Mouse (Mus musculus) CH12.LX (cell line): Measurements from ENCODE around the gene Aqp11. TPM values are rescaled to one million over a fixed set of nuclear protein-coding genes. Genes with fewer than 3 reads are reported as not detected.
A peak's percentile ranks its signal among the peaks of the same experiment; 100 is the strongest.

Experiments
- DNase-seq: peaks from one replicate; pipeline ENCODE4 v3.0.0-alpha.2; 2013; ENCODE audit errors: extremely low read depth
- H3K27ac ChIP-seq: 2 replicates; pipeline ENCODE4 v1.5.1; 2012; ENCODE audit warnings: low read depth, mild to moderate bottlenecking, control low read depth, moderate library complexity; ENCODE audit not compliant: insufficient read depth
- H3K27me3 ChIP-seq: replicated peaks from 2 replicates; pipeline ENCODE3; 2012; ENCODE audit warnings: inconsistent platforms
- H3K36me3 ChIP-seq, 2 experiments: replicated peaks in 1 of 2; 2 replicates each; pipeline versions ENCODE3 to v1.6.1; 2012; ENCODE audit warnings: inconsistent platforms in 1 of 2, low read length in 1 of 2, mild to moderate bottlenecking in 1 of 2, mixed read lengths in 1 of 2, moderate library complexity in 1 of 2; ENCODE audit not compliant: control insufficient read depth in 1 of 2, insufficient read depth in 1 of 2
- H3K4me1 ChIP-seq, 2 experiments: 2 replicates each; pipeline ENCODE4 v1.6.1; 2012; ENCODE audit warnings: inconsistent platforms in 1 of 2, moderate library complexity in 1 of 2; ENCODE audit not compliant: insufficient read depth in 2 of 2, control insufficient read depth in 1 of 2
- H3K4me2 ChIP-seq: 2 replicates; pipeline ENCODE4 v1.6.1; 2012; ENCODE audit warnings: low read depth, mild to moderate bottlenecking, control low read depth; ENCODE audit not compliant: poor library complexity, insufficient read depth, severe bottlenecking
- H3K4me3 ChIP-seq, 3 experiments: fragments of 150-350 bp in 1 of 3; sonication (generic) in 1 of 3; replicated peaks in 1 of 3; 2 replicates each; pipeline versions ENCODE3 to v1.5.1; 2011 to 2012; ENCODE audit warnings: low read depth in 2 of 3, low read length in 2 of 3, mild to moderate bottlenecking in 2 of 3, moderate library complexity in 2 of 3, control low read depth in 1 of 3, improper control_type of control experiment in 1 of 3, inconsistent platforms in 1 of 3, mixed read lengths in 1 of 3; ENCODE audit not compliant: poor library complexity in 1 of 3
- H3K79me2 ChIP-seq: replicated peaks from 2 replicates; pipeline ENCODE4 v1.6.1; 2012; ENCODE audit warnings: mild to moderate bottlenecking, moderate library complexity; ENCODE audit not compliant: control insufficient read depth, poor library complexity, insufficient read depth, severe bottlenecking; ENCODE audit errors: extremely low read depth
- H3K9ac ChIP-seq: 2 replicates; pipeline ENCODE4 v1.6.1; 2012; ENCODE audit warnings: low read depth, mild to moderate bottlenecking, control low read depth, moderate library complexity; ENCODE audit not compliant: insufficient read depth
- H3K9me3 ChIP-seq: replicated peaks from 2 replicates; pipeline ENCODE3; 2012; ENCODE audit warnings: low read length, inconsistent platforms, mixed read lengths
- CTCF ChIP-seq, 2 experiments: IDR thresholded peaks in 1 of 2; conservative IDR thresholded peaks in 1 of 2; 2 replicates each; pipeline ENCODE4 v1.5.1; 2011 to 2012; ENCODE audit warnings: low read depth in 2 of 2, low read length in 2 of 2, improper control_type of control experiment in 1 of 2, inconsistent platforms in 1 of 2, mild to moderate bottlenecking in 1 of 2, moderate library complexity in 1 of 2
- ELF1 ChIP-seq: IDR thresholded peaks from 2 replicates; pipeline ENCODE4 v1.6.1; 2014; ENCODE audit warnings: low read depth, mild to moderate bottlenecking, inconsistent platforms, low read length, improper control_type of control experiment
- EP300 ChIP-seq: IDR thresholded peaks from 2 replicates; pipeline ENCODE4 v1.6.1; 2011; ENCODE audit warnings: low read length, improper control_type of control experiment
- GABPA ChIP-seq: IDR thresholded peaks from 2 replicates; pipeline ENCODE4 v1.6.1; 2012; ENCODE audit warnings: low read depth, low read length, improper control_type of control experiment, inconsistent platforms; ENCODE audit not compliant: insufficient replicate concordance
- HCFC1 ChIP-seq: IDR thresholded peaks from 2 replicates; pipeline ENCODE4 v1.6.1; 2012; ENCODE audit warnings: low read depth, mild to moderate bottlenecking, inconsistent platforms, low read length, improper control_type of control experiment
- IRF4 ChIP-seq: IDR thresholded peaks from 2 replicates; pipeline ENCODE4 v1.6.1; 2014; ENCODE audit warnings: low read depth, mild to moderate bottlenecking, inconsistent platforms, low read length, improper control_type of control experiment
- JUN ChIP-seq: IDR thresholded peaks from 2 replicates; pipeline ENCODE4 v1.6.1; 2011; ENCODE audit warnings: low read depth, mild to moderate bottlenecking, low read length, improper control_type of control experiment, moderate library complexity; ENCODE audit not compliant: insufficient read depth
- KAT2A ChIP-seq: IDR thresholded peaks from 2 replicates; pipeline ENCODE4 v1.6.1; 2012; ENCODE audit warnings: low read length, improper control_type of control experiment, inconsistent platforms; ENCODE audit not compliant: insufficient replicate concordance
- MAX ChIP-seq: IDR thresholded peaks from 2 replicates; pipeline ENCODE4 v1.6.1; 2011; ENCODE audit warnings: low read length, improper control_type of control experiment
- MAZ ChIP-seq: IDR thresholded peaks from 2 replicates; pipeline ENCODE4 v1.6.1; 2012; ENCODE audit warnings: low read depth, mild to moderate bottlenecking, inconsistent platforms, low read length, improper control_type of control experiment, moderate library complexity
- MXI1 ChIP-seq: IDR thresholded peaks from 2 replicates; pipeline ENCODE4 v1.6.1; 2011; ENCODE audit warnings: mild to moderate bottlenecking, low read depth, low read length, improper control_type of control experiment
- MYC ChIP-seq: IDR thresholded peaks from 2 replicates; pipeline ENCODE4 v1.6.1; 2011; ENCODE audit warnings: low read depth, mild to moderate bottlenecking, improper control_type of control experiment, low read length
- NELFE ChIP-seq: IDR thresholded peaks from 2 replicates; pipeline ENCODE4 v1.6.1; 2011; ENCODE audit warnings: low read depth, low read length, improper control_type of control experiment
- NRF1 ChIP-seq: IDR thresholded peaks from 2 replicates; pipeline ENCODE4 v1.6.1; 2014; ENCODE audit warnings: low read depth, mild to moderate bottlenecking, inconsistent platforms, low read length, improper control_type of control experiment, moderate library complexity
- POLR2A ChIP-seq: IDR thresholded peaks from 2 replicates; pipeline ENCODE4 v1.6.1; 2011; ENCODE audit warnings: low read depth, mild to moderate bottlenecking, improper control_type of control experiment, low read length
- POLR2AphosphoS2 ChIP-seq: IDR thresholded peaks from 2 replicates; pipeline ENCODE4 v1.6.1; 2011; ENCODE audit warnings: low read depth, low read length, improper control_type of control experiment
- RAD21 ChIP-seq: IDR thresholded peaks from 2 replicates; pipeline ENCODE4 v1.6.1; 2011; ENCODE audit warnings: low read depth, mild to moderate bottlenecking, low read length, improper control_type of control experiment, moderate library complexity
- RCOR1 ChIP-seq: conservative IDR thresholded peaks from 2 replicates; pipeline ENCODE4 v1.6.1; 2012; ENCODE audit warnings: low read depth, mild to moderate bottlenecking, inconsistent platforms, low read length, improper control_type of control experiment
- SIN3A ChIP-seq: IDR thresholded peaks from 2 replicates; pipeline ENCODE4 v1.6.1; 2012; ENCODE audit warnings: low read length, improper control_type of control experiment, inconsistent platforms
- SMC3 ChIP-seq: IDR thresholded peaks from 2 replicates; pipeline ENCODE4 v1.6.1; 2011; ENCODE audit warnings: low read depth, low read length, improper control_type of control experiment
- TCF12 ChIP-seq: IDR thresholded peaks from 2 replicates; pipeline ENCODE4 v1.6.1; 2014; ENCODE audit warnings: low read depth, mild to moderate bottlenecking, inconsistent platforms, low read length, improper control_type of control experiment
- UBTF ChIP-seq: IDR thresholded peaks from 2 replicates; pipeline ENCODE4 v1.6.1; 2012; ENCODE audit warnings: low read depth, mild to moderate bottlenecking, inconsistent platforms, low read length, improper control_type of control experiment, moderate library complexity
- ZC3H11A ChIP-seq: IDR thresholded peaks from 2 replicates; pipeline ENCODE4 v1.6.1; 2012; ENCODE audit warnings: low read depth, mild to moderate bottlenecking, inconsistent platforms, low read length, improper control_type of control experiment
- ZKSCAN1 ChIP-seq: IDR thresholded peaks from 2 replicates; pipeline ENCODE4 v1.6.1; 2012; ENCODE audit warnings: low read depth, inconsistent platforms, low read length, improper control_type of control experiment, borderline replicate concordance
- ZMIZ1 ChIP-seq: IDR thresholded peaks from 2 replicates; pipeline ENCODE4 v1.6.1; 2012; ENCODE audit warnings: low read depth, mild to moderate bottlenecking, inconsistent platforms, low read length, improper control_type of control experiment
- dilution Hi-C: fragments of 300-500 bp; cut with MboI; formaldehyde crosslinking; loops from 2 replicates; pipeline ENCODE4 v1.14.3; 2020; ENCODE audit warnings: low sequenced_read_pairs; ENCODE audit not compliant: extremely low pct_unique_long_range_greater_than_20kb, extremely low pct_ligation_motif_present
- in situ Hi-C: fragments of 300-500 bp; cut with MboI; formaldehyde crosslinking; loops from 3 replicates; pipeline ENCODE4 v1.14.3; 2019; ENCODE audit warnings: low sequenced_read_pairs, low pct_ligation_motif_present, low pct_unique_long_range_greater_than_20kb, mixed read lengths
- polyA plus RNA-seq: library from polyadenylated mRNA; unstranded; fragments of >175 nt; gene quantifications from 2 replicates; pipeline ENCODE4 v1.2.1, GENCODE M21; 2012; ENCODE audit warnings: low read depth; ENCODE audit not compliant: insufficient read length
- total RNA-seq, 2 experiments: library from RNA; depleted of rRNA; stranded (reverse); fragments of 300-350 nt in 1 of 2; fragments of >200 nt in 1 of 2; gene quantifications; 2 replicates each; pipeline ENCODE4 v1.2.3; 2012 to 2014

The Aqp11 gene
- total RNA-seq (2012; rRNA removed) = 0.42 and 0.89 TPM in 2 replicates
- total RNA-seq (2014; rRNA removed) = 0.28 and 0.46 TPM in 2 replicates
- 1.0 and 2.0 TPM in 2 replicates for polyA plus RNA-seq

DNA sequence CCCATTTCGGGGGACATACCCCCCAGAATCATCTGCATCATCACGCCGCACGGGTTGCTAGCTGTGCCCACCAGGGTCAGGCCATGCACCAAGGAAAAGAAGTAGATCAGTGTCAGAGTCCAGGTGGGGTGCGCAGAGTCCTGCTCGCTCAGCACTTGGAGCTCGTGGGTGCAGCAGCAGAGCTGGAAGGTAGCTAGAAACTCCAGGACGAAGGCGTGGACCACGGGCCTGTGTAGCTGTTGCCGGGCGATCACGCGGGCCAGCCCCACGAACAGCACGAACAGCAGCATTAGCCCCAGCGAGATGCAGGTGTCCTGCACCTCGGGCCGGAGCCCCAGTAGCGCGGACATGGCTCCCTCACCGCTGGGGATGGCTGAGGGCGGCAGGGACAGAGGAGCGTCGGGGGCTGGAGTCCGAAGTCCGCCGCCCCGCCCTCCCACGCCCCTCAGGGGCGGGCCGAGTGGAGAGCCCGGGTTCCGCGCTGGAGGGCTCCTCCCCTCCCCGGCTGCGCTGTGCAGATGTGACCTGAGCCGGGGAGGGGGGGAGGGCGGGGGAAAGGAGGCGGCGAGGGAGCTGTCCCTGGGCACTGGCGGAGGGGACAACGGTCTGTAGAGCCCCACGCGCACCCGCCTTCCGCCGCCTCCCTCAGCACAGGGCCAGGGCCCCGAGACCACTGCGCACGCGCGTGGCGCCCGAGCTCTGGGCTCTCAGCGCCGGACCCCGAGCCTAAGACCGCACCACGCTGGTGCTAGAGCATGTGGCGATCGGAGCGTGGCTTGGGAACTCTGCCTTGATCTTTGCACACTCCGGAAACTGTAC, at the start of gene Aqp11:
Aqp11 (minus strand) TSS at position 652 of the 819 bp plus-strand sequence.
- TF ChIP-seq JUN = no peak
- TF ChIP-seq IRF4 = no peak
- TF ChIP-seq ELF1 = peak; percentile 48; the same call in 1 of the 2 replicates
- no peak for TF ChIP-seq KAT2A
- peak; percentile 40; the same call in 1 of the 2 replicates for TF ChIP-seq TCF12
- no peak for TF ChIP-seq RCOR1
- TF ChIP-seq HCFC1 = no peak
- peak; percentile 69; the same call in 1 of the 2 replicates for TF ChIP-seq MAZ
- TF ChIP-seq ZC3H11A = no peak
- TF ChIP-seq GABPA = no peak
- TF ChIP-seq MXI1 = peak; percentile 51
- peak; percentile 62; the same call in 1 of the 2 replicates for TF ChIP-seq UBTF
- no peak for TF ChIP-seq SMC3
- peak; percentile 48 for TF ChIP-seq NELFE
- no peak for TF ChIP-seq RAD21
- TF ChIP-seq NRF1 = peak; percentile 88
- no peak for TF ChIP-seq EP300
- no peak for TF ChIP-seq CTCF (conservative IDR thresholded peaks at IDR 0.05 in 1 of 2, IDR thresholded peaks at IDR 0.05 in 1 of 2; ENCODE audit: low read depth in 2 of 2, low read length in 2 of 2)
- peak; percentile 24; the same call in 1 of the 2 replicates for TF ChIP-seq MAX
- TF ChIP-seq ZKSCAN1 = no peak
- 0 out of 2 replicates have a peak, but pooled peaks have one; percentile 30 for TF ChIP-seq ZMIZ1
- no peak for TF ChIP-seq POLR2AphosphoS2
- 0 out of 2 replicates have a peak, but pooled peaks have one; percentile 15 for TF ChIP-seq SIN3A
- TF ChIP-seq MYC = peak; percentile 83; the same call in 1 of the 2 replicates
- peak; percentile 62 for TF ChIP-seq POLR2A
- H3K4me2 ChIP-seq = peak within 1 kb of the TSS; percentile 53
- peak within 1 kb of the TSS; percentile 49 to 65 (median 61) for H3K4me3 ChIP-seq
- peaks cover 4 to 7% of the 10 kb centered on the region in 2 experiments for H3K4me1 ChIP-seq
- no peaks in the 10 kb centered on the region for H3K36me3 ChIP-seq
- no peaks in the 10 kb centered on the region for H3K27me3 ChIP-seq
- peak; percentile 61 for DNase-seq
- dilution Hi-C loops = no loop called here
- H3K79me2 ChIP-seq = no peaks in the 10 kb centered on the region
- H3K9me3 ChIP-seq = no peaks in the 10 kb centered on the region
- no peak within 1 kb of the TSS for H3K27ac ChIP-seq
- in situ Hi-C loops = no loop called here
- peak within 1 kb of the TSS; percentile 23; the same call in 1 of the 2 replicates for H3K9ac ChIP-seq
